Mouse (Mus musculus): ENCODE measurements around the gene Fam221a. TPM values are rescaled to one million over a fixed set of nuclear protein-coding genes. Genes with fewer than 3 reads are reported as not detected.

The Fam221a gene
- polyA plus RNA-seq, 1 experiment = 0.10 TPM

GRCm38 (mm10) chr6:49326846-49327245 is 40.7 kb upstream of the Fam221a start:
- no peak overlapping the region for H3K4me3 ChIP-seq (replicated peaks)
- H3K4me1 ChIP-seq (ENCODE audit: control insufficient read depth) = no peaks in the 10 kb centered on the region
- H3K27me3 ChIP-seq (ENCODE audit: control insufficient read depth) = no peaks in the 10 kb centered on the region
- no peaks in the 10 kb centered on the region for H3K36me3 ChIP-seq (ENCODE audit: control insufficient read depth)
- no peaks in the 10 kb centered on the region for H3K9me3 ChIP-seq (ENCODE audit: control insufficient read depth, low read length)
- TF ChIP-seq TAL1 (IDR thresholded peaks at IDR 0.05; ENCODE audit: low read length) = no peak

DNA sequence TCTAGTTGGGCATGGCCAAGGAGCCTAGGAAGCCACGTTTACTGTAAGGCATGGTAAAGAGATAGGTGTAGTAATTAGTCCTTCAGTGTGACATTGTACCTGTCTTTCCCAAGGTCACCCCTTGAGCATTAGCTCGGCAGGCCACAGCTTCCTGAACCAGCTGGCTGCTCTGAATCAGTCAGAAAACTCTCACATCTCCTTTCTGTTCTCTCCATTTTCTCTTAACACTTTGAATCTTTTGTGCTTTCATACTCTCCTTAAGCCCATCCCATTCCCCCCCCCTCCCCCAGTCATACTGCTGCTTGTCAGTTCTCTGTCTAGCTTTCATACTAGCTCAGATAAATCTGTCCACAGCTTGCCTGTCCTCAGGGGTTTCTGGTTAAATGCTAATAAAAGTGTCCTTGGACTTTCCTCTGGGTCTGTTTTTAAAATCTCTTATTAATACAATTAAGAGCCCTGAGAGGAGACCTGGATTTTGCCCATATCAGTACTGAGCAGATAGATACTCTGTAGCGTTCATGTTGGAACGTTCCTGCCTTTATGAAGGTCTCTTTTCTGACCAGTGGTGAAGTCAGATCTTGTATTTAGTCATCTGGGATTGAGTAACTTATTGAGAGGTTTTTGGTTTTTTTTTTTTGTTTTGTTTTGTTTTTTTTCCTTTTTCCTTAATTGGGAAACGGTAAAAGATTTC is 36.0 kb upstream of the Fam221a start:
- no peak for TF ChIP-seq TAL1 (IDR thresholded peaks at IDR 0.05; ENCODE audit: low read length)
- no peak for TF ChIP-seq GATA1 (IDR thresholded peaks at IDR 0.05; ENCODE audit: low read length)

GRCm38 (mm10) chr6:49332060-49332370 is 35.5 kb upstream of the Fam221a start:
- Histone ChIP-seq H3K9me3 (ENCODE audit: control insufficient read depth, low read length) (no peaks in the 10 kb centered on the region), H3K4me3 (replicated peaks) (no peak overlapping the region), H3K4me1 (ENCODE audit: control insufficient read depth) (no peaks in the 10 kb centered on the region), H3K27me3 (ENCODE audit: control insufficient read depth) (no peaks in the 10 kb centered on the region), H3K36me3 (ENCODE audit: control insufficient read depth) (no peaks in the 10 kb centered on the region; the same call in 1 of the 2 replicates)
- TF ChIP-seq TAL1 (IDR thresholded peaks at IDR 0.05; ENCODE audit: low read length) = no peak
- no peak for TF ChIP-seq GATA1 (IDR thresholded peaks at IDR 0.05; ENCODE audit: low read length)

More for the DNA sequence above, 36.0 kb upstream of the Fam221a start:
- Histone ChIP-seq H3K4me3 (replicated peaks) (no peak overlapping the region), H3K4me1 (ENCODE audit: control insufficient read depth) (no peaks in the 10 kb centered on the region), H3K9me3 (ENCODE audit: control insufficient read depth, low read length) (no peaks in the 10 kb centered on the region), H3K27me3 (ENCODE audit: control insufficient read depth) (no peaks in the 10 kb centered on the region), H3K36me3 (ENCODE audit: control insufficient read depth) (no peaks in the 10 kb centered on the region; the same call in 1 of the 2 replicates)

- TF ChIP-seq TAL1 (IDR thresholded peaks at IDR 0.05; ENCODE audit: low read length) (no peak), GATA1 (IDR thresholded peaks at IDR 0.05; ENCODE audit: low read length) (no peak)
- H3K4me1 ChIP-seq (ENCODE audit: control insufficient read depth) = no peaks in the 10 kb centered on the region
- H3K4me3 ChIP-seq (replicated peaks) = no peak overlapping the region
- H3K9me3 ChIP-seq (ENCODE audit: control insufficient read depth, low read length) = no peaks in the 10 kb centered on the region
- H3K36me3 ChIP-seq (ENCODE audit: control insufficient read depth) = no peaks in the 10 kb centered on the region; the same call in 1 of the 2 replicates
- no peaks in the 10 kb centered on the region for H3K27me3 ChIP-seq (ENCODE audit: control insufficient read depth)
Observed at GRCm38 (mm10) chr6:49338566-49338965, 29.0 kb upstream of the Fam221a start.

- Histone ChIP-seq H3K4me3 (replicated peaks) (no peak overlapping the region), H3K9me3 (ENCODE audit: control insufficient read depth, low read length) (no peaks in the 10 kb centered on the region), H3K27me3 (ENCODE audit: control insufficient read depth) (no peaks in the 10 kb centered on the region), H3K4me1 (ENCODE audit: control insufficient read depth) (no peaks in the 10 kb centered on the region), H3K36me3 (ENCODE audit: control insufficient read depth) (no peaks in the 10 kb centered on the region; the same call in 1 of the 2 replicates)
- TF ChIP-seq GATA1 (IDR thresholded peaks at IDR 0.05; ENCODE audit: low read length) = no peak
- TF ChIP-seq TAL1 (IDR thresholded peaks at IDR 0.05; ENCODE audit: low read length) = no peak
Observed at GRCm38 (mm10) chr6:49339145-49339544, 28.4 kb upstream of the Fam221a start.

DNA sequence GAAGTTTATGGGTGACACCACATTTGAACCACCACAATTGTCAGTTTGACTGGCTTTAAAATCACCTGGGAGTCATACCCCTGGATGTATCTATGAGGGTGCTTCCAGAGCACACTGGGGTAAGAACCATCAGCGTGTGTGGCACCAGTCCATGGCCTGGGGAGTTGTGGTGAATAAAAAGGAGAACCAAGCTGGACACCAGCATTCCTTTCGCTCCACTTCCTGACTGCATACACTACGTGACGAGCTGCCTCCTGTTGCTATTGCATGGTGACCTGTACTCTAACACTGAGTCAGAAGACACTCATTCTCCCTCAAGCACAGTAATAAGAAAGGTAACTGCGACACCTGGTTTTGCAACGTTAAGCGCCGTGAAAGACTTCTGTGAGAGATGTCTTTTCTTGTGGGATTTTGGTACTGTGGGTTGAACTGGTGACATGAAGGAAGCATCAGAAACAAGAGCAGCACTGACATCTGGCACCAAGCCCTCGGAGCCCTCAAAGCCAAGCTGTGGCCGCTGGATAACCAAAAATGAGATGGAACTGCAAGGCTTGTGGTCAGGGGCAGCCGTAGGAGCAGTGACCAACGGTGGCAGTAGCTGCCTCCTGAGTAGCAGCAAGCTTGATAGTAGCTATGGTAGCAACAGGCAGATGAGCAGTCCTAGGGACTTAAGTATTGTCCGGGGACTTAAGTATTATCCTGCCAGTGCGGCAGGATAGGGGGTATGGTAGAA is 23.6 kb upstream of the Fam221a start:
- TF ChIP-seq TAL1 (IDR thresholded peaks at IDR 0.05; ENCODE audit: low read length) (no peak), GATA1 (IDR thresholded peaks at IDR 0.05; ENCODE audit: low read length) (no peak)
- Histone ChIP-seq H3K36me3 (ENCODE audit: control insufficient read depth) (no peaks in the 10 kb centered on the region), H3K4me1 (ENCODE audit: control insufficient read depth) (no peaks in the 10 kb centered on the region), H3K27me3 (ENCODE audit: control insufficient read depth) (no peaks in the 10 kb centered on the region), H3K4me3 (replicated peaks) (no peak overlapping the region), H3K9me3 (ENCODE audit: control insufficient read depth, low read length) (no peaks in the 10 kb centered on the region)

GRCm38 (mm10) chr6:49349826-49350225 is 17.7 kb upstream of the Fam221a start:
- Histone ChIP-seq H3K9me3 (ENCODE audit: control insufficient read depth, low read length) (no peaks in the 10 kb centered on the region), H3K36me3 (ENCODE audit: control insufficient read depth) (no peaks in the 10 kb centered on the region), H3K27me3 (ENCODE audit: control insufficient read depth) (no peaks in the 10 kb centered on the region), H3K4me1 (ENCODE audit: control insufficient read depth) (no peaks in the 10 kb centered on the region), H3K4me3 (replicated peaks) (no peak overlapping the region)
- TF ChIP-seq GATA1 (IDR thresholded peaks at IDR 0.05; ENCODE audit: low read length) (no peak), TAL1 (IDR thresholded peaks at IDR 0.05; ENCODE audit: low read length) (no peak)

DNA sequence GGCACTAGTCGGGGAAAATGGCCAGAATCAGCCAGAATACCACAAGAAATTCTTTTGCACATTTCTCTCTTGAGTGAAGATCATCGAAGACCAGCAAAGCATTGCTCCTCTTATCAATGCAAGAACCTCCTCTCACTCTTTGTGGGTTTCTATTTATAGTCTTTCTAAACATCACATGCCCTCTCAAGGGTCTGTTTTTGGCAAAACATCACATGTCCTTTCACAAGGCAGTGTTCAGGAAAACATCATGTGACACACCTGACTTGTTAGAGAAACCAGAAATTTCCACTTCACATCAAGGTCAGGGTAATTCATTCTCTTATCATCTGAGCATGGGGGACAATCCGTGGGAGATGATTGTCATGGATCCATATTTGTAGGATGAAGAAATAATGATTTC is 12.9 kb upstream of the Fam221a start:
- Histone ChIP-seq H3K27me3 (ENCODE audit: control insufficient read depth) (no peaks in the 10 kb centered on the region), H3K9me3 (ENCODE audit: control insufficient read depth, low read length) (no peaks in the 10 kb centered on the region), H3K4me1 (ENCODE audit: control insufficient read depth) (no peaks in the 10 kb centered on the region), H3K36me3 (ENCODE audit: control insufficient read depth) (no peaks in the 10 kb centered on the region), H3K4me3 (replicated peaks) (no peak overlapping the region)
- TF ChIP-seq TAL1 (IDR thresholded peaks at IDR 0.05; ENCODE audit: low read length) = no peak
- no peak for TF ChIP-seq GATA1 (IDR thresholded peaks at IDR 0.05; ENCODE audit: low read length)

DNA sequence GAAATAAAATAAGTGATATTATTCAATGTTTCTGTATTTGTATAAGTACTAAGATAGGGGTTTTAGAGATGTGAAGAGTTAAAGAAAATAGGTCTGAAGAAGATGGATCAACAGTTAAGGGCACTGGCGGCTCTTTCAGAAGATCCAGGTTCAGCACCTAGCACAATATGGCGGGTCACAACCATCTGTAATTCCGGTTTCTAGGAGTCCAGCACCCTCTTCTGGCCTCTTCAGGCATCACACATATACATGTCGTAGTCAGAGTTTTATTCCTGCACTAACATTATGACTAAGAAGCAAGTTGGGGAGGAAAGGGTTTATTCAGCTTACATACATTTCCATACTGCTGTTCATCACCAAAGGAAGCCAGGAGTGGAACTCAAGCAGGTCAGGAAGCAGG is 12.4 kb upstream of the Fam221a start:
- H3K9me3 ChIP-seq (ENCODE audit: control insufficient read depth, low read length) = no peaks in the 10 kb centered on the region
- no peak for TF ChIP-seq GATA1 (IDR thresholded peaks at IDR 0.05; ENCODE audit: low read length)
- no peak overlapping the region for H3K4me3 ChIP-seq (replicated peaks)
- no peaks in the 10 kb centered on the region for H3K27me3 ChIP-seq (ENCODE audit: control insufficient read depth)
- no peaks in the 10 kb centered on the region for H3K4me1 ChIP-seq (ENCODE audit: control insufficient read depth)
- H3K36me3 ChIP-seq (ENCODE audit: control insufficient read depth) = no peaks in the 10 kb centered on the region

Measured in erythroblast, embryonic 14.5 days (primary cell).